Mouse (Mus musculus): ENCODE results near the gene Nae1. TPM values are rescaled to one million over a fixed set of nuclear protein-coding genes. Genes with fewer than 3 reads are reported as not detected.

Nae1 gene
- total RNA-seq (2023): 32.4 TPM

DNA sequence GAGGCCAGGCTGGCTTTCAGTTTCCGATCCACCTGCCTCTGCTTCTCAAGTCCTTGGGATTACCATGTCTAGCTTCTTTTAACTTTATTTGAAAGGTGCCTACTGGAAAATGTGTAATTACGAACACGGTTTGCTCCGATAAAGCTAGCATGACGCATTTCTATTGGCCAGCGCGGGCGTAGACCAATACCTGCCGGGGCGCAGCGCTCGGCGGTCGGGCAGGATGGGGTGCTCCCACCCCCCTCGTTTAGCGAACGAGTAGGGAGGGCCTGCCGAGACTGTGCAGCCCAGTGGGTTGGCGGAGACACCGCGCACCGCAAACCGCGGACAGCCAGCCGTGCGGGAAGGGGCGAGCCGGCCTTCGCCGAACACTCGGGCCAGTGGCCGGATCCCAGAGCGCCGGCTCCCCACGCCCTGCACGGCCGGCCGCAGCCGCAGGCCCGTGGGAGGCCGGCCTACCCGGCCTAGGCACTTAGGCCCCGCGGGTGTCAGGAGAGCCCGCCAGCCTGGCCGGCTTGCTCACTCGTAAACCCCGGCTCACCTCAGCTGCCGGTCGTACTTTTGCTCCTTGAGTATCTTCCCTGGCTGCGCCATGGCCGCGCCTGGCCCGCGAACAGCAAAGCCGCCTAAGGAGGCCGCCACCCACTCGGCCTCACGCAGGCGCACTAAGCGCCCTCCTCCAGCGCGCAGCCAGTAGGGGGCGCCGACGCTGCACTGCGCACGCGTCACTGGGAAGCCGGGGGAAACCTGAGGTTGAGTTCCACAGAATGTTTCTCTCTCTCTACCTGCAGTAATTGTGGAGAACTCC is at the start of gene Nae1, which contains the start of gene Car7:
Gene Nae1 (minus strand): TSS at position 667 of the 808 bp plus-strand sequence.
Gene Car7 (plus strand): TSS at position 719 of the 808 bp plus-strand sequence.

DNA sequence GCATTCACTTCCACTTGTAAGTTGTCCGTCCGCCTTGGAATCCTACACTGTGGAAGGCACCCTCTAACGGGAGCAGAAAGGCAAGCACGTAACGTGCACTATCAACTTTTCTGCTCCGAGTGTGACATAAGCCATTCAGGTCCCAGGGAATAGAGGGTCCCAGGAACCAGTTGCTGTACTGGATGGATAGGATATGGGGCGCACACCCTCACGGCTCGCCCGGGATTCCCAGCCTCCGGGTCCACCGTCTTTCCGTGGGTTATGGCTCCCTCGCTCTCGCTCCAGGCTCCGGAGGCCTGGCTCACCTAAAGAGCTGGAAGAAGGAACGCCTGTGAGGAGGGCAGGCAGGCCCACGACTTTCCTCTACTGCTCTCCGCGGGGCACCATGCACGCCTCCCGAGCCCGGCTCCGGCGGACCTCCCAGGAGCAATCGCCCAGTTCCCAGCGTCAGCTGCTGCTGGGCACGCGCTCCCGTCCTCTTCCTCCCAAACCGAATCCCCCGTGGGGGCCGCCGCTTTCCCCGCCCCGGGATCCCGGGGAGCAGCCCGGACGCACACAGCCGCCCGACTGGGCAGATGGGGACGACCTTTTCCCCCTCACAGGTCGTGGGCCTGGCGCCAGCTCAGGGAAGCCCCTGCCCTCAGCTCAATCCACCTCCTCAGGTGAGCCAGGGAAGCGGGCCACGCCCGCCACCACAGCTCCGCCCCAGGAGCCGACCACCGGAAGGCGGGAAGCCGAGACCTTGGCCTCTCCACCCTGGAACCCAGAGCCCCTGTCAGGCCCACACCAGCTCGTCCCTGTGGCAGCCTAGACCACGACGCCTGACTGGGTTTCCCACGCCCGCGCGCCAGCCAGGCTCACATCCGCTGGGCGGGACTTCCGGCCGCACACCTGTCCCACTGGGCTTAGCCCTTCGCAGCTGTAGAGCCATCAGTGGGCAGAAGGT is 25.1 kb downstream of the Nae1 start, which contains the start of gene Terb1:
Gene Terb1 (minus strand): TSS at position 850 of the 946 bp plus-strand sequence.

Other genes starting within 250 kb of the Nae1 start
- not detected for gene Cmtm2a, start 241.5 kb downstream of the Nae1 start, total RNA-seq (2023)
- gene Gm45711, start 224.6 kb downstream of the Nae1 start, total RNA-seq (2023): not detected
- gene Cmtm1, start 224.5 kb downstream of the Nae1 start, total RNA-seq (2023): not detected
- not detected for gene Gm11020, start 213.1 kb downstream of the Nae1 start, total RNA-seq (2023)
- not detected for gene Cmtm2b, start 212.4 kb downstream of the Nae1 start, total RNA-seq (2023)
- gene Cmtm3, start 195.2 kb downstream of the Nae1 start, total RNA-seq (2023): 14.5 TPM
- gene Cmtm4, start 138.8 kb downstream of the Nae1 start, total RNA-seq (2023): 2.6 TPM
- gene Dync1li2, start 91.6 kb downstream of the Nae1 start, total RNA-seq (2023): 51.6 TPM
- 0.31 TPM for gene Terb1, start 24.7 kb downstream of the Nae1 start, total RNA-seq (2023)
- gene Car7, start 52 bp upstream of the Nae1 start, total RNA-seq (2023): 1.7 TPM
- 11.0 TPM for gene Pdp2, start 56.8 kb upstream of the Nae1 start, total RNA-seq (2023)
- not detected for gene Cdh16, start 89.8 kb upstream of the Nae1 start, total RNA-seq (2023)
- 33.6 TPM for gene Rrad, start 96.7 kb upstream of the Nae1 start, total RNA-seq (2023)
- 29.1 TPM for gene Ciao2b, start 107.3 kb upstream of the Nae1 start, total RNA-seq (2023)
- gene Ces2a, start 199.4 kb upstream of the Nae1 start, total RNA-seq (2023): not detected

All from CD8-positive naive resting alpha-beta T cell, adult 57 days (primary cell).